Mouse (Mus musculus) embryonic stem cell, embryonic (primary cell): ENCODE measurements around the gene Mex3d.

Experiments
- CTCF ChIA-PET, 4 experiments: fragments of 300-600 bp in 2 of 4; fragments of 350-600 bp in 2 of 4; sonication (Branson Sonifier 250); formaldehyde crosslinking; loops; one replicate each; lab custom pipeline; 2022; ENCODE audit warnings: inconsistent platforms in 2 of 4; lab: Charles Lee
- POLR2A ChIA-PET, 4 experiments: fragments of 300-600 bp in 2 of 4; fragments of 350-600 bp in 2 of 4; sonication (Branson Sonifier 250); formaldehyde crosslinking; loops; one replicate each; lab custom pipeline; 2022; ENCODE audit warnings: antibody characterized with exemption in 4 of 4, inconsistent platforms in 1 of 4; lab: Charles Lee

Gene Mex3d

DNA sequence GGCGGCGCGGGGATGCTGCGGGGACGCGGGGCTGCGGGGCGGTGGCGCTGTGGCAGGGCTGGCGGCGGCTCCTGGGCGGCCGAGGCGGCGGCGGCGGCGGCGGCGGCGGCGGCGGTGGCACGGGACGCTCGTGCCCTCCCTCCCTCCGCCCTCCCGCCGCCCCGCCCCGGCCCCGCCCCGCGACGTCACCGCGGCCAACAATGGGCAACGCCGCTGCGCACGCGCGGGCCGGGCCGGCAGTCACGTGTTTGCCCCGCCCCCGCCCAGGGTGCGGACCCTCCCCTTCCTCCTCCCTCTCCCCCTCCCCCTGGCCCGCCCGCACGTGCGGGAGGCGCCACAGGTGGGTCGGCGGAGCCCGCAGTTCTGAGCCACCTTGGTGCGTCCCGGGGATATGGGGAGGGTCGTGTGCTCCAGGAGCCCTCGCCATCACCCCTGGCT is at the start of gene Mex3d:
TSS of gene Mex3d (minus strand) at position 138 of the 438 bp plus-strand sequence.
- POLR2A ChIA-PET: interaction anchor here in 3 of 4 experiments (0.7 to 7.6 kb wide), 15 partner anchors 9 to 289 kb away, joined by 3 to 87 read pairs (median 5); partner anchors contain the start of genes Mbd3 (in 2 of the 3) and Dazap1 (in 1 of the 3)
- CTCF ChIA-PET: interaction anchor here (0.6 to 3.2 kb wide), 5 partner anchors 11 to 288 kb away, joined by 3 to 16 read pairs (median 3); no protein-coding TSS in a partner anchor

DNA sequence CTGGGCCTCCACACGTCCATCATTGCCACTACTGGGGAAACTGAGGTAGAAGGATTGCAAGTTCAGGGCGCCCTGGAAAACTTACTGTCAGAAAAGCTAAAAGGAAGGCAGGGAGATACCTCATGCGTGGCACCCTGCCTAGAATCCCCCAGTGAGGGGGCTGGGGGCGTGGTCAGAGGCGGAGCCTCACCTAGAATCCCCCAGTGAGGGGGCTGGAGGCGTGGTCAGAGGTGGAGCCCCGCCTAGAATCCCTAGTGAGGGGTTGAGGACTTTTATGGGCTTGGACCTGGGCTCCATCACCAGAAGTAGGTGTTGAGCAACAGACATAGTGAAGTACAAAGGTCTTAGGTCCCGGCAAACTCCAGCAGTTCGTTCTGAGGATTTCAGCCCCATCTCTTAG is 48.8 kb upstream of the Mex3d start:
- POLR2A ChIA-PET: interaction anchor here in 3 of 4 experiments (0.5 to 3.0 kb wide), 29 partner anchors 8 to 493 kb away, joined by 3 to 20 read pairs (median 3); partner anchors contain the start of genes Rexo1 (in 2 of the 3), Abhd17a (in 1 of the 3), Atp8b3 (in 1 of the 3) and Csnk1g2 (in 1 of the 3)
- CTCF ChIA-PET: interaction anchor here in 3 of 4 experiments (0.5 to 1.8 kb wide), 10 partner anchors 11 to 312 kb away, joined by 3 to 8 read pairs (median 3); no protein-coding TSS in a partner anchor

DNA sequence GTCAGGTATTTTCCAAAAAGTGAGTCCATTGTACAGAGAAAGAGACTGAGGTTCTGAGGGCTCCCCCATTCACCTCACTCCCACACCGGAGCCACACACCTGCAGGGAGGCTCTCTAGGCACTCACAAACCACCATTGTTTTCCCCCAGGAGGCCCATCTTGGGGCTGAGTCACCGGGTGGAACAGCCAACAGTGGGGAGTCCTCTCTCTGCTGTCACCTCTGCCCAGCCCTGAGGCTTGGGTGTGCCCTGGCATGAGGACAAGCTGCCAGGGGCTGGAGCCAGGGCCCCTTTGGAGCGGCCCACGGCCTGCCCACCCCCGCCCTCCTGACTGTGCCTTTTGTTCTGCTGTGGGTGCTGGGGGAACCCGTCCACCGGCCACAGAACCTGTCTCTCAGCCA is 48.3 kb upstream of the Mex3d start:
- ChIA-PET CTCF (interaction anchor here in 2 of 4 experiments (0.6 to 1.4 kb wide), 6 partner anchors 11 to 304 kb away, joined by 3 to 4 read pairs (median 3); no protein-coding TSS in a partner anchor), POLR2A (interaction anchor here in 3 of 4 experiments (0.5 to 3.0 kb wide), 24 partner anchors 8 to 494 kb away, joined by 3 to 20 read pairs (median 3); partner anchors contain the start of genes Atp8b3 (in 1 of the 3), Csnk1g2 (in 1 of the 3), Gadd45b (in 1 of the 3) and Gamt (in 1 of the 3))

DNA sequence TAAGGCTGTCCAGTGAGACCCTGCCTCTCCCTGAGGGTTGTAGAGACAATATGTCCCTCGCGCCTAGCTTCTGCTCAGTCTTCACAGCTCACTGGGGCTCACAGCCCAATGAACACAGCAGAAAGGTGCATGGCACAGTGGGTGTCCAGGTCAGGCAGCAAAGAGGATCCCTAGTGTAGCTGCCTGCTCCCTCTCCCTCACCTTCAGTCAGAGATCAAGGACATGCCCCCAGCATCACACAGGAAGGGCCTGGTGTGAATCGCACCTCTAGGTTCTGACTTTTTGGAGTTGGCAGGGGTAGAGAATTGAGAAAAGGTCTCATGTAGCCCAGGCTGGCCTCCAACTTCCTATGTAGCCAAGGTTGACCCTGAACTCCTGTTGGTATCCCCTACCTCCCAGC is 47.4 kb upstream of the Mex3d start:
- ChIA-PET POLR2A (interaction anchor here (0.6 to 3.0 kb wide), 14 partner anchors 9 to 357 kb away, joined by 3 to 20 read pairs (median 3); partner anchors contain the start of genes Rexo1 (in 2 of the 4), Mbd3 (in 1 of the 4) and Mknk2 (in 1 of the 4)), CTCF (interaction anchor here in 2 of 4 experiments (0.6 to 1.3 kb wide), 4 partner anchors 31 to 130 kb away, joined by 3 to 4 read pairs (median 3); no protein-coding TSS in a partner anchor)

DNA sequence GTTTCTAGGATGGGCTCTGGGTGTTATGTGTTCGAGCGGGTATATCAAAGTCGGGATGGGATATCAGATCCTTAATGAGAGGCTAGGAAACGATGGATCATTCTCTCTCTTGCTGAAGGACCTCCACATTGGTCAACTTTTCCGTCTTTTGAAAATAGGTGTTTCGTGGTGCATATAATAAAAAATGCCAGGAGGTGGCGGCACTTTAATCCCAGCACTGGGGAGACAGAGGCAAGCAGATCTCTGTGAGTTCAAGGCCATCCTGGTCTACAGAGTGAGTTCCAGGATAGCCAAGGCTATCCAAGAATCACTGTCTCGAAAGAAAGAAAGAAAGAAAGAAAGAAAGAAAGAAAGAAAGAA is 46.8 kb upstream of the Mex3d start:
- ChIA-PET CTCF (interaction anchor here in 1 of 4 experiments (1.0 to 1.3 kb wide), 3 partner anchors 31 to 89 kb away, joined by 3 to 4 read pairs (median 3); no protein-coding TSS in a partner anchor), POLR2A (interaction anchor here in 3 of 4 experiments (0.7 to 3.0 kb wide), 11 partner anchors 11 to 243 kb away, joined by 3 to 20 read pairs (median 3); partner anchors contain the start of genes Rexo1 (in 2 of the 3), Mbd3 (in 1 of the 3) and Mknk2 (in 1 of the 3))

DNA sequence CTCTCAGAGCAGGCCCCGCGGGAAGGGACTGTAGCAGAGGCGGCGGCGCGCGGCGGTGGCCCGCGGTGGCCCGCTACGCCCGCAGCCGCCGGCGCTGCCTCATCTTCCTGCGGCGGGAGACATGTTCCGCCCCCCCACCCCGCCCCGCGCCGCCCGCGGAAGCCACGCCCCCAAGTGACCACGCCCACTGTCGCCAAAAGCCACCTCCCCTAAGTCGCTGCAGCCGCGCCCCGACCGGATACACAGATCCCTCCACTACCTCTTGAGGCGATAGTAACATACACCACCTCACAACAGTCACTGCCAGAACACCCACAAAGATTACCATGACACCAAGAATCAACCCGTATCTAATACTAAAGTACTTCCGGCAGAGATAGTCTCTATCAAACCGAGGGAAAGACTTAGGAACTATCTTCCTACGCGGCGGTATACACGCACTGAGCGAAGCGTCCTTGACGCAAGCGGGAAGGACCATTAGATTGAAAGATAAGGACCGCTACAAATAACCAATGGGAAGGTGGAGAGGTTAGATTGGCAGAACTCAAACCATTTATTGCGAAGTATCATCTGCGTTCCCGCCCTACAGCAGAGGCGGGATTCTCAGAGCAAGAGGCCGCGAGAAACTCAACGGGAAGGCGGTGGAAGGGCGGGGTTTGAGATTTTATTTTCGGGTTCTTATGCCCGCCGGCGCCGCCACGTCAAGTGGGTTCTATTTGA is 46.2 kb upstream of the Mex3d start, which contains the start of gene Tcf3:
TSS of gene Tcf3 (minus strand) at position 135 of the 720 bp plus-strand sequence.
- POLR2A ChIA-PET: interaction anchor here in 2 of 4 experiments (0.7 to 3.1 kb wide), 4 partner anchors 11 to 189 kb away, joined by 3 to 19 read pairs (median 6); partner anchors contain the start of gene Rexo1 (in 1 of the 2)
- CTCF ChIA-PET: interaction anchor here in 2 of 4 experiments (0.6 to 2.2 kb wide), 2 partner anchors 13 to 31 kb away, joined by 4 to 6 read pairs; no protein-coding TSS in a partner anchor

DNA sequence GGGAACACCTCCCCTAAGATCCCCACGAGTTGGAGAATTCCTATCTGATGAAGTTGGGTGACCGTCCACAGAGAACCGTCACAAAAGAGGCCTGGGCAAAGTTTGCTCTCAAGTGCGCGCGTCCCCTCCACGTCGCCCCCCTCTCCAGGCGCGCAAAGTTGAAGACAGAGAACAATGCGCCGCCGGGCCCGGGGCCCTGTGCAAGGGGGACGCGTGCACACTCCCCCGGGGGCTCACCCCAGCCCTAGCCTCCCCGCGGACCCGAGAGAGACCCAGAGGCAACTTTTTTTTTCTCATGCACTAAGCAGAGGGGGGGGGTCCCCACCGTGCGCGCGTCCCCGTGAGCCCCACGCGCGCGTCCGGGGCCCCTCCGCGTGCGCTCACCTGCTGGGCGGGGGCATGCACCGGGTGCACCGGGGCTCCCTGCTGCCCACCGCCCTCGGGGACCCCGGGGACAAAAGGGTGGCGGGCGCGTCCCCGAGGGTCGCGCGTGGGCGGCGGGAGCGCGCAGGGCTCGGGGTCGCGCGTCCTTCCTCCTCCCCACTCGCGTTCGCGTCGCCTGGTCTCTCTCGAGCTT is 45.6 kb upstream of the Mex3d start:
- CTCF ChIA-PET: interaction anchor here in 3 of 4 experiments (0.6 to 2.2 kb wide), 6 partner anchors 9 to 855 kb away, joined by 3 to 6 read pairs (median 4); no protein-coding TSS in a partner anchor
- POLR2A ChIA-PET: interaction anchor here in 3 of 4 experiments (0.6 to 3.1 kb wide), 11 partner anchors 10 to 243 kb away, joined by 3 to 19 read pairs (median 4); partner anchors contain the start of genes Mbd3 (in 1 of the 3) and Rexo1 (in 1 of the 3)

DNA sequence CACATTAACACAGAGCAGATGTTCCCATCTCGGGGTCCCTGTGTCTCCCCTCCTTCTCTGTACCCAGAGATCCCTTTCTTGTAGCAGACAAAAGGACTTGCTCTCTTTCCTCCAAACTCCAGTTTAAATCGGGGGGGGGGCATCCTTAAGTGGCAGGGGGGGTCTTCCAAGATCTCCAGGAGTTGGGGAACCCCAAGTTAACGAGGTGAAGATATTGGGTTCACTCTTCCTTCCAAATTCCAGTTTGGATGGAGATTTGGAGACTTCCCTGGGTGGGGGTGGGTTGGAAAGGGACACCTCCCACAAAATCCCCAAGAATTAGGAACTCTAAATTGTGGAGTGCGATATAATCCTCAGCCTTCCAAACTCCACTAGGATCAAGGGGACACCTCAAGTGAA is 44.9 kb upstream of the Mex3d start:
- ChIA-PET POLR2A (interaction anchor here in 3 of 4 experiments (0.6 to 3.1 kb wide), 17 partner anchors 9 to 399 kb away, joined by 3 to 19 read pairs (median 3); partner anchors contain the start of genes Atp8b3 (in 1 of the 3), Mbd3 (in 1 of the 3), Plk5 (in 1 of the 3) and Rexo1 (in 1 of the 3)), CTCF (interaction anchor here in 3 of 4 experiments (0.7 to 2.2 kb wide), 5 partner anchors 9 to 856 kb away, joined by 3 to 5 read pairs (median 4); no protein-coding TSS in a partner anchor)

DNA sequence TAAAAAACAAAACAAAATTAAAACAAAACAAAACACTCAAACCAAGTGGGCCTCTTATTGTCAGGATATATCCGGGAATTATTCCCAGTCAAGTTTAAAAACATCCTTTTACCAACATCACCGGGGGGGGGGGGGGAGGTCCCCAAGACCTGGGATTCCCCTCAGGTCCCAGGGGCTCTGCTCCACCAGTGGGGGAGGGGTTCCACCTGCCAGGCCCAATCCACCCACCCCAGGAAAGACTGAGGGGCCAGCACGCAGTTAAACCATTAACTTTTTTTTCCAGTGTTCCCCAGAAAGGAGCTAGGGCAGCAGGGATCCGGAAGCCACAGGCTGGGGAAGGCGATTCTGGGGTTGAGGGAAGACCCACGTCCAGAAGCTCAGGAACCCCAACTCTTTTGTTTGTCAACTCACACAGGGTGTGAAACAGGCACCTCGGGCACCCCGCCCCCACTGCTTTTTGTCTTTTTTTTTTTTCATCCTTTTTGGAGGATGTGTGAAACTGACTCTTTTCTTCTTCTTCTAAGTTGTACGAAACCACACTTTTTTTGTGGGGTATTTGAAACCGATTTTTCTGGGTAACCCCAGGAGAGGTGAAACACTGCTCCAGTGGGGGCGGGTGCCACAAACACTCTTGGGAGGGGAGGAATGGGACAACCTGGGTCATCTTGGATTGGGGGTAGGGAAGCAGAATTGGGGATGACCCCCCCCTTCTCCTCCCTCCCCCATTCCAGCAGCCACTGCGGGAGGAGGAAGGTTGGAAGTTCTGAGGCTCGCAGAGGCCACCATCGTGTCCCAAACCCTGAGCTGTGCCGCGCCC is 44.3 kb upstream of the Mex3d start:
- ChIA-PET CTCF (interaction anchor here (0.6 to 2.5 kb wide), 12 partner anchors 8 to 961 kb away, joined by 3 to 7 read pairs (median 4); partner anchors contain the start of gene Rexo1 (in 1 of the 4)), POLR2A (interaction anchor here (0.6 to 3.1 kb wide), 21 partner anchors 8 to 399 kb away, joined by 3 to 19 read pairs (median 3); partner anchors contain the start of genes Mbd3 (in 2 of the 4), Atp8b3 (in 1 of the 4), Plk5 (in 1 of the 4) and Rexo1 (in 1 of the 4))

DNA sequence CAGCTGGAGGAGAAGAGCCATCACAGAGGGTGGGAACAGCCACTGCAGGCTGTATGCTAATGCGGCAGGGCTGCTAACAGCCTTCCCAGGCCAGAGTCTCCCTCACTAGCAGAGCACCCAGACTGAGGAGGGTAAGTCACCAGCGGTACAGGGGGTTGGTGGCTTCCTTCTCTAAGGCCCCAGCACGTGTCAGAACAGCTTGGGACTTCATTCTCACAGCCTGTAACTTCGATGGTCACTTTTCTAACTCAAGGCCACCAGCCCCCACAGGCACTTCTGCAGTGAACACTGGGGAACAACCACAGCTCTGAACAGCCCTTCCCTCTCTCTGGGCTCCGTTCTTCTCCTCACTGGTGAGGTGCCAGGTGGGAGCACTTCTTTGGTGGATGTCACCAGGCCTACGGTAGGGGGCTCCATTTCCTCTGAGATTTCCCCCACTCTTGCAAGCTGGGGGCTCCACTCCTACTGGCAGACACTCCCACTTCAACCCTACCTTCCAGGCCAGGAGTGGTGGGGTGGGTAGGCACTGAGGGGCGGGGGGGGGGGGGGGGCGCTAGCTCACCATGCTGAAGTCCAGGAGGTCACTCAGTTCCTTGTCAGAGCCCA is 43.0 kb upstream of the Mex3d start:
- CTCF ChIA-PET: interaction anchor here (0.5 to 2.5 kb wide), 14 partner anchors 11 to 304 kb away, joined by 3 to 8 read pairs (median 4); partner anchors contain the start of genes Atp8b3 (in 2 of the 4) and Rexo1 (in 1 of the 4)
- POLR2A ChIA-PET: interaction anchor here in 2 of 4 experiments (0.7 to 3.3 kb wide), 11 partner anchors 8 to 379 kb away, joined by 3 to 19 read pairs (median 4); partner anchors contain the start of genes Mbd3 (in 2 of the 2), Rexo1 (in 1 of the 2) and Uqcr11 (in 1 of the 2)

DNA sequence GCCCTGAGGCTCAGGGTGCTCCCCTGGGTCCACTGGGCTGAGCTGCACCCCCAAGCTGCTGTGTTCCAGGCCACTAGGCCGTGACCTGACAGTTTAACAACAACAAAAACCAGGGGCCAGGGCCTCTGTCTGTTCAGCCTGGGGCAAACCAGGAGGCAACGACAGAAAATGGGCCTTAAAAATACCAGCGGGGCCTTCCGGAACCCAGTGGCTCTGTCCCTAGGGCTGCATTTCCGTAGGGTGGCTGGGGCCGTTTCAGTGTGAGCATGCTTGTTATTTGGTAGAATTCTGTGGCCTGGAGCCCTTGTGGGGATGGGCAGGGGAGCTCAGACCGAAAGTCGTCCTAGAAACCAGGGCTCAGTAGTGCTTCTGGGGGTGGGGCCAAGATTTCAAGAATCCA is 42.3 kb upstream of the Mex3d start:
- CTCF ChIA-PET: interaction anchor here (0.5 to 2.5 kb wide), 12 partner anchors 12 to 305 kb away, joined by 3 to 8 read pairs (median 3); partner anchors contain the start of gene Mex3d (in 1 of the 4)
- POLR2A ChIA-PET: interaction anchor here in 2 of 4 experiments (0.6 to 3.3 kb wide), 12 partner anchors 12 to 379 kb away, joined by 3 to 14 read pairs (median 4); partner anchors contain the start of genes Mbd3 (in 2 of the 2), Rexo1 (in 1 of the 2) and Uqcr11 (in 1 of the 2)

DNA sequence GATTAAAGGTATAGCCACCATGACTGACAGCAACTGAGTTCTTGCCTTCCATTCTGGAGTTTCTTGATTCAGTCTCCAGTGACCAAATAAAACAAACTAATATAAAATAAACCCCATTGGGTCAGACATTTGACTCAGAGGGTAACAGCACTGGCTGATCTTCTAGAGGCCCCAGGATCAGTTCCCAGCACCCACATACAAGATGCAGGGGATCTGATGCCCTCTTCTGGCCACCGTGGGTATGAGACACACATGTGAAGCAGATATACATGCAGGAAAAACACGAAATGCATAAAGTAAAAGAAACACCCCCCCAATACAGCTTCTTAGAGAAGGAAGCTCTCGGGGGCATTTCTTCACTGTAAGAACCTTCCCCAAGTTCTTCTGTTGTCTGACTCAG is 37.6 kb upstream of the Mex3d start:
- POLR2A ChIA-PET: interaction anchor here in 2 of 4 experiments (0.6 to 4.6 kb wide), 6 partner anchors 23 to 721 kb away, joined by 3 to 23 read pairs (median 3); partner anchors contain the start of genes Atp8b3 (in 1 of the 2) and Mbd3 (in 1 of the 2)
- CTCF ChIA-PET: interaction anchor here in 1 of 4 experiments (1.0 to 3.2 kb wide), 3 partner anchors 16 to 84 kb away, joined by 3 to 9 read pairs (median 8); no protein-coding TSS in a partner anchor

DNA sequence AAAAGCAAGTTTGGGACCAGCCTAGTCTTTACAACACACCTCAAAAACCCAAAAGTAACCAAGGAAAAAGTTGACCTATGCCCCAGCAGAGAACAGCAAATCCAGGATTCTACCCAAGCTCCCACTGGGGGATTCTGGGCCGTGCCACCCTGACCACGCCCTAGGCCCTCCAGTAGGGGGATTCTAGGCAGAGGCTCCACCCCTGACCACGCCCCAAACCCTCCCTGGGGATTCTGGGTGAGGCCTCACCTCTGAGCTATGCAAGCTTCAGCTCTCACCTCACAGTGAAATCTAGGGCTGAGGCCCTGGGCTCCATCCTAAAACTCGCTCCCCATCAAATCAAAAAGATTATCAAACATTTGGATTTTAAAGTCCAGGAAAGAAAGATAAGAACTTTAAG is 36.1 kb upstream of the Mex3d start:
- CTCF ChIA-PET: interaction anchor here (0.6 to 2.2 kb wide), 30 partner anchors 9 to 923 kb away, joined by 3 to 19 read pairs (median 4); partner anchors contain the start of gene Mbd3 (in 1 of the 4)
- POLR2A ChIA-PET: interaction anchor here (0.6 to 4.6 kb wide), 72 partner anchors 9 to 1920 kb away, joined by 3 to 33 read pairs (median 4); partner anchors contain the start of genes Abhd17a (in 2 of the 4), Mbd3 (in 2 of the 4), Rps15 (in 2 of the 4) and Uqcr11 (in 2 of the 4)

DNA sequence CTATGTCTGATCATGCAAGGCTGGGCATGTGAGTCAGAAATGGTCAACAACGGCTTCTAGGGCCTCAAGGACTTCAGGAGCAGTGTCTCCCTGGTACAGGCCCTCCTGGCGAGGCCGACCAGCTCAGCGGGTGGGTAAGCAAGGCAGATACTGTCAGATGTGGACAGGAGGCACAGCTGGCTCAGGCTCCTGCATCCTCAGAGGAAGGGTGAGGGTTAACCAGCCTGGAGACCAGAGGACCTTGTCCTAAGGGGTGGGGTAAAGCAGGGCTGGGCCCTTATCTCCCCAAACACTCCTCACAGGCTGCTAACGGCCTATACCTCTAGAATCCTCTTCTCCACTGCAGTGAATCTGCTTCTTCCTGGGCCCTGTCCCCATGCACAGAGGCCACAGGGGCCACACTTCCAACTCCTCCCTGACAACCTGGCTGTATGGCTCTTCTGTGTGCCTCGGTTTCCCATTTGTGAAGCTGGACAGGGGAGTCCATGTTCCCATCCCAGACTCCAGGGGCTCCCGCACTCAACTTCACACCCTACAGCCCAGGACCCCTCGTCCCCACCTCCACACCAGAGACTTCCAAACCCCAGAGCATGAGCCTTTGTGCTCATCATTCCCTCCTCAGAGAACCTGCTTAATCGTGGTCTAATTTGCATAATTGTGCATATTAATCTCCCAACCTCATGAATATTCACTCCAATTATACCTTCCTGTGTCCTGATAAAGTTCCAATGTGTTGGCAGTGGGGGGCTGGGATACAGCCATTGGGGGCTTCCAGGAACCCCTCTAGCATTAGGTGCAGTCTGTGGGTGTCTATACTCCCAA is 34.4 kb upstream of the Mex3d start:
- ChIA-PET POLR2A (interaction anchor here in 2 of 4 experiments (0.7 to 4.6 kb wide), 9 partner anchors 10 to 254 kb away, joined by 3 to 33 read pairs (median 5); partner anchors contain the start of genes Mbd3 (in 1 of the 2), Pcsk4 (in 1 of the 2), Reep6 (in 1 of the 2) and Tcf3 (in 1 of the 2)), CTCF (interaction anchor here in 1 of 4 experiments (1.3 kb wide), 1 partner anchor 19 kb away, joined by 3 read pairs; no protein-coding TSS in a partner anchor)
